Mouse (Mus musculus) kidney, adult 2 months (tissue): ENCODE measurements around the gene Tpst1.

Experiments used
- CTCF ChIP-seq: fragments of 200-500 bp; conservative IDR thresholded peaks from 2 replicates; pipeline ENCODE4 v1.5.1; 2011; ENCODE audit warnings: low read depth, mild to moderate bottlenecking, control low read depth, low read length, moderate library complexity, mixed read lengths; ENCODE audit not compliant: insufficient read depth, insufficient read length
- POLR2A ChIP-seq: fragments of 200-500 bp; IDR thresholded peaks from one replicate; pipeline ENCODE4 v1.6.1; 2011; ENCODE audit warnings: low read depth, low read length, control low read depth

DNA sequence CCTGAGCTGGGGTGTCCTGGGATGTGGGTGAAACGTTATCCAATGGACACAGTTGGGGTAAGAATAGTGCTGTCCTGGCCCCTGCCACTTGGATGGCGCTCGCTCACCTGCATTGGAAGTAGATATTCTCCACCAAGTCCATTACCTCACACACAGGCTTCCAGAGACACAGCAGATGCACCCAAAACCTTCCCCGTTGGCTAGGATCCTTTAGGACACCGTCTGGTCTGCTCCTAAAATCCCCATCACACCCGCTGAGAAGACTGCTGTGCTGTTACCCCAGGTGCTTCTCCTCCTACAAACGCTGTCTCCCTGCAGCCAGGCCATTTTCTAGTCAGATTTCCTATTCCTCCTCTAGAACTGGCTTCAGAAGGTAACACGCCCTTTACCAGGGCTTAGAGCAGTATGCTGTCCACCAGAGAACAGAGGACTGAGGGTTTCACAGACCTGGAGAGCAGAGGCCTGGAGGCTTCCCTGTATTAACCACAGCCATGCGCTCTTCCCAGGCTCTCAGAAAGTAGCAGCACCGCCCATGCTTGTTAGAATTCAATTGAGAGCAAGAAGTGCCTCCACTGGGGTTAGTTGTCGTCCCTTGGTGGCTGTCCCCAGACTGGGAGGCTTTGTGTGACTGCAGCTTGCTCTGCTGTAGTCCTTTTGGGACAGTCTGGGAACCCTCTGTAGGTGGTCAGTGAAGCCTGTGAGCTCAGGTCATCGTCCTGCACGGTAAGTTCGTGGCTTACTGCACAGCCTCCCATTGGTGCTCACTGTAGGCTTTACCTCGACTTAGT is 21.9 kb upstream of the Tpst1 start:
- no peak for TF ChIP-seq CTCF
- no peak for TF ChIP-seq POLR2A
